Mouse (Mus musculus): ENCODE results near the gene Elmsan1. TPM values are rescaled to one million over a fixed set of nuclear protein-coding genes. Genes with fewer than 3 reads are reported as not detected.

Gene Elmsan1
- total and polyA plus RNA-seq, 3 experiments: 2.2 to 14.3 (median 5.6) TPM

- Histone ChIP-seq H3K4me2 (ENCODE audit: insufficient read depth, low read depth, poor library complexity, severe bottlenecking) (no peak overlapping the region), H3K9ac (ENCODE audit: insufficient read depth, low read depth) (no peak overlapping the region), H3K36me3 (replicated peaks in 1 of 2; ENCODE audit: control insufficient read depth in 1 of 2, insufficient read depth in 1 of 2, low read length in 1 of 2) (peaks cover 0 to 58% of the 10 kb centered on the region in 2 experiments), H3K27ac (ENCODE audit: insufficient read depth, low read depth) (no peak overlapping the region), H3K4me1 (ENCODE audit: control insufficient read depth in 1 of 2, insufficient read depth in 2 of 2) (peaks cover 14 to 69% of the 10 kb centered on the region in 2 experiments), H3K9me3 (replicated peaks; ENCODE audit: low read length) (no peaks in the 10 kb centered on the region), H3K4me3 (replicated peaks in 1 of 3; ENCODE audit: low read depth in 2 of 3, low read length in 2 of 3, poor library complexity in 1 of 3) (no peak overlapping the region), H3K79me2 (replicated peaks; ENCODE audit: control insufficient read depth, extremely low read depth, insufficient read depth, poor library complexity, severe bottlenecking) (peaks cover under 1% of the 10 kb centered on the region; the same call in 1 of the 2 replicates), H3K27me3 (replicated peaks) (no peaks in the 10 kb centered on the region)
- in situ Hi-C loops (cut with MboI; ENCODE audit: low pct_ligation_motif_present, low pct_unique_long_range_greater_than_20kb, low sequenced_read_pairs) (no loop called here), dilution Hi-C loops (cut with MboI; ENCODE audit: extremely low pct_ligation_motif_present, extremely low pct_unique_long_range_greater_than_20kb, low sequenced_read_pairs) (no loop called here)
- DNase-seq (ENCODE audit: extremely low read depth): no peak
- no peak for TF ChIP-seq TCF12 (IDR thresholded peaks at IDR 0.05; ENCODE audit: low read depth, low read length)
Observed at GRCm38 (mm10) chr12:84209093-84209492, 9.6 kb downstream of the Elmsan1 start.

- peaks cover 0 to 48% of the 10 kb centered on the region in 2 experiments for H3K36me3 ChIP-seq (replicated peaks in 1 of 2; ENCODE audit: control insufficient read depth in 1 of 2, insufficient read depth in 1 of 2, low read length in 1 of 2)
- DNase-seq (ENCODE audit: extremely low read depth): no peak
- H3K27ac ChIP-seq (ENCODE audit: insufficient read depth, low read depth): no peak overlapping the region
- dilution Hi-C loops (cut with MboI; ENCODE audit: extremely low pct_ligation_motif_present, extremely low pct_unique_long_range_greater_than_20kb, low sequenced_read_pairs): no loop called here
- H3K9me3 ChIP-seq (replicated peaks; ENCODE audit: low read length): no peaks in the 10 kb centered on the region
- H3K9ac ChIP-seq (ENCODE audit: insufficient read depth, low read depth): no peak overlapping the region
- TF ChIP-seq TCF12 (IDR thresholded peaks at IDR 0.05; ENCODE audit: low read depth, low read length) (no peak), NELFE (IDR thresholded peaks at IDR 0.05; ENCODE audit: low read depth, low read length) (no peak), BHLHE40 (IDR thresholded peaks at IDR 0.05; ENCODE audit: low read depth, low read length) (no peak), EP300 (IDR thresholded peaks at IDR 0.05; ENCODE audit: low read length) (no peak), SIN3A (IDR thresholded peaks at IDR 0.05; ENCODE audit: low read length) (no peak), TBP (conservative IDR thresholded peaks at IDR 0.05; ENCODE audit: low read depth, low read length) (no peak), USF1 (IDR thresholded peaks at IDR 0.05; ENCODE audit: low read depth, low read length) (no peak), NRF1 (IDR thresholded peaks at IDR 0.05; ENCODE audit: low read depth, low read length) (no peak), POLR2A (IDR thresholded peaks at IDR 0.05; ENCODE audit: low read depth, low read length) (no peak), USF2 (conservative IDR thresholded peaks at IDR 0.05; ENCODE audit: low read depth, low read length) (no peak)
- no peak overlapping the region for H3K4me2 ChIP-seq (ENCODE audit: insufficient read depth, low read depth, poor library complexity, severe bottlenecking)
- no peaks in the 10 kb centered on the region for H3K27me3 ChIP-seq (replicated peaks)
- in situ Hi-C loops (cut with MboI; ENCODE audit: low pct_ligation_motif_present, low pct_unique_long_range_greater_than_20kb, low sequenced_read_pairs): no loop called here
- peaks cover 26 to 87% of the 10 kb centered on the region in 2 experiments for H3K4me1 ChIP-seq (ENCODE audit: control insufficient read depth in 1 of 2, insufficient read depth in 2 of 2)
- H3K4me3 ChIP-seq (replicated peaks in 1 of 3; ENCODE audit: low read depth in 2 of 3, low read length in 2 of 3, poor library complexity in 1 of 3): no peak overlapping the region
- 0 out of 2 replicates have a peak, but pooled peaks cover 3% of the 10 kb centered on the region for H3K79me2 ChIP-seq (replicated peaks; ENCODE audit: control insufficient read depth, extremely low read depth, insufficient read depth, poor library complexity, severe bottlenecking)
Observed at GRCm38 (mm10) chr12:84207209-84207817, 11.4 kb downstream of the Elmsan1 start.

GRCm38 (mm10) chr12:84206525-84206924, 12.2 kb downstream of the Elmsan1 start:
- TF ChIP-seq EP300 (IDR thresholded peaks at IDR 0.05; ENCODE audit: low read length) (no peak), ZMIZ1 (IDR thresholded peaks at IDR 0.05; ENCODE audit: low read depth, low read length) (no peak), SIN3A (IDR thresholded peaks at IDR 0.05; ENCODE audit: low read length) (no peak), SMC3 (IDR thresholded peaks at IDR 0.05; ENCODE audit: low read depth, low read length) (no peak)
- H3K4me2 ChIP-seq (ENCODE audit: insufficient read depth, low read depth, poor library complexity, severe bottlenecking): no peak overlapping the region
- dilution Hi-C loops (cut with MboI; ENCODE audit: extremely low pct_ligation_motif_present, extremely low pct_unique_long_range_greater_than_20kb, low sequenced_read_pairs): no loop called here
- in situ Hi-C loops (cut with MboI; ENCODE audit: low pct_ligation_motif_present, low pct_unique_long_range_greater_than_20kb, low sequenced_read_pairs): no loop called here
- H3K79me2 ChIP-seq (replicated peaks; ENCODE audit: control insufficient read depth, extremely low read depth, insufficient read depth, poor library complexity, severe bottlenecking): 0 out of 2 replicates have a peak, but pooled peaks cover 3% of the 10 kb centered on the region
- H3K27me3 ChIP-seq (replicated peaks): no peaks in the 10 kb centered on the region
- no peak overlapping the region for H3K4me3 ChIP-seq (replicated peaks in 1 of 3; ENCODE audit: low read depth in 2 of 3, low read length in 2 of 3, poor library complexity in 1 of 3)
- no peaks in the 10 kb centered on the region for H3K9me3 ChIP-seq (replicated peaks; ENCODE audit: low read length)
- peaks cover 27 to 92% of the 10 kb centered on the region in 2 experiments for H3K4me1 ChIP-seq (ENCODE audit: control insufficient read depth in 1 of 2, insufficient read depth in 2 of 2)
- no peak for DNase-seq (ENCODE audit: extremely low read depth)
- H3K36me3 ChIP-seq (replicated peaks in 1 of 2; ENCODE audit: control insufficient read depth in 1 of 2, insufficient read depth in 1 of 2, low read length in 1 of 2): peaks cover 0 to 43% of the 10 kb centered on the region in 2 experiments
- no peak overlapping the region for H3K27ac ChIP-seq (ENCODE audit: insufficient read depth, low read depth)
- no peak overlapping the region for H3K9ac ChIP-seq (ENCODE audit: insufficient read depth, low read depth)
